Mouse (Mus musculus) embryonic facial prominence, embryonic 12.5 days (tissue): ENCODE measurements around the gene Tmprss13. TPM values are rescaled to one million over a fixed set of nuclear protein-coding genes. Genes with fewer than 3 reads are reported as not detected.

Experiments
- ATAC-seq: fragments of 200-750 bp; cut with Nextera tagmentation; 2 replicates; pipeline ENCODE4 v1.8.0; 2017; ENCODE audit not compliant: insufficient number of reproducible peaks, insufficient read depth, low FRiP score, low TSS enrichment
- H3K27ac ChIP-seq: fragments of 300-500 bp; sonication (generic); 2 replicates; pipeline ENCODE4 v1.5.1; 2016; ENCODE audit warnings: mild to moderate bottlenecking
- H3K27me3 ChIP-seq: fragments of 300-500 bp; sonication (generic); 2 replicates; pipeline ENCODE4 v1.6.1; 2016; ENCODE audit warnings: mild to moderate bottlenecking, moderate library complexity
- H3K36me3 ChIP-seq: fragments of 300-500 bp; sonication (generic); 2 replicates; pipeline ENCODE4 v1.6.1; 2016; ENCODE audit warnings: mild to moderate bottlenecking
- H3K4me1 ChIP-seq: fragments of 300-500 bp; sonication (generic); 2 replicates; pipeline ENCODE4 v1.6.1; 2016
- H3K4me2 ChIP-seq: fragments of 300-500 bp; sonication (generic); replicated peaks from 2 replicates; pipeline ENCODE4 v1.6.1; 2016; ENCODE audit warnings: mild to moderate bottlenecking, moderate library complexity
- H3K4me3 ChIP-seq: fragments of 300-500 bp; sonication (generic); 2 replicates; pipeline ENCODE4 v1.5.1; 2016; ENCODE audit warnings: mild to moderate bottlenecking
- H3K9ac ChIP-seq: fragments of 300-500 bp; sonication (generic); 2 replicates; pipeline ENCODE4 v1.6.1; 2016; ENCODE audit warnings: mild to moderate bottlenecking, moderate library complexity
- H3K9me3 ChIP-seq: fragments of 300-500 bp; sonication (generic); 2 replicates; pipeline ENCODE4 v1.6.1; 2016; ENCODE audit warnings: mild to moderate bottlenecking, moderate library complexity
- WGBS: fragments of 180-500 bp; shearing (Covaris S2); methylation state at CpG from one replicate; pipeline ENCODE4 v1.1.7; 2016; 5-methylcytosine and 5-hydroxymethylcytosine counted together
- polyA plus RNA-seq: library from polyadenylated mRNA; unstranded; fragments of >200 nt; fragmentation: Nextera tagmentation; extraction: Ambion mirVana; gene quantifications from 2 replicates; pipeline ENCODE4 v1.2.1, GENCODE M21; 2016

Tmprss13 gene
- polyA plus RNA-seq: 0.81 and 0.90 TPM in 2 replicates

- H3K36me3 ChIP-seq: no peaks in the 10 kb centered on the region
- H3K9ac ChIP-seq: no peak within 1 kb of the TSS
- no peak within 1 kb of the TSS for H3K4me2 ChIP-seq
- no peaks in the 10 kb centered on the region for H3K9me3 ChIP-seq
- 20% methylated on average over 14 of the region's 14 CpGs for WGBS
- no peak within 1 kb of the TSS for H3K27ac ChIP-seq
- 0 out of 2 replicates have a peak, but pooled peaks have one; percentile 35 for ATAC-seq
- H3K27me3 ChIP-seq: peaks cover 7% of the 10 kb centered on the region
- H3K4me3 ChIP-seq: no peak within 1 kb of the TSS
- H3K4me1 ChIP-seq: no peaks in the 10 kb centered on the region
Measured at GRCm38 (mm10) chr9:45318855-45319254, at the start of gene Tmprss13. Gene Tmprss13, plus strand, starts transcription at chr9:45319100.

GRCm38 (mm10) chr9:45272213-45272612 lies 46.7 kb upstream of the Tmprss13 start:
- Histone ChIP-seq H3K36me3 (no peaks in the 10 kb centered on the region), H3K4me2 (no peak overlapping the region), H3K4me3 (no peak overlapping the region), H3K27me3 (peaks cover 43% of the 10 kb centered on the region), H3K9me3 (no peaks in the 10 kb centered on the region), H3K4me1 (no peaks in the 10 kb centered on the region), H3K9ac (no peak overlapping the region), H3K27ac (no peak overlapping the region)
- 41% methylated on average over 5 of the region's 5 CpGs for WGBS
- ATAC-seq: no peak

DNA sequence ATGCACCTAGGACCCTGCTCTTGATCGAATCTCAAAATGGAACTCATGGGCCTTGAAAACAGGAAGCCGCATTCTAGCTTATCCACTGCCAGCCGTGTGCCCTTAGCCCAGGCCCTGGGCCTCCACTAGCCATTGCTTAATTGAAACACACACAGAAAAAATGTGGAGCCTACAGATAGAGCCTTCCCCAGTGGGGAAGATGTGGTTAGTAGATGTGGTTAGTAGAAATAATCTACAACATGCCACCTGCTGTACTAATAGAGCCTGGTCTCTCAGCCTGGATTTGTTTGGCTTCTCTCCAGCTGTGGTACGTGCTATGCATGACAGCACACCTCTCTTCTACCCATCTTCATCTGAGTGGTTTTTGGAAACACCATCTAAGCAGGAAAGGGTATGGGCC lies 44.7 kb upstream of the Tmprss13 start:
- Histone ChIP-seq H3K27me3 (peaks cover 23% of the 10 kb centered on the region), H3K9ac (no peak overlapping the region), H3K4me1 (no peaks in the 10 kb centered on the region), H3K9me3 (no peaks in the 10 kb centered on the region), H3K4me3 (no peak overlapping the region), H3K36me3 (no peaks in the 10 kb centered on the region), H3K4me2 (no peak overlapping the region), H3K27ac (no peak overlapping the region)
- no peak for ATAC-seq
- 85% methylated on average over 4 of the region's 4 CpGs for WGBS

GRCm38 (mm10) chr9:45274635-45275034 lies 44.3 kb upstream of the Tmprss13 start:
- Histone ChIP-seq H3K4me3 (no peak overlapping the region), H3K36me3 (no peaks in the 10 kb centered on the region), H3K4me1 (no peaks in the 10 kb centered on the region), H3K9ac (no peak overlapping the region), H3K27ac (no peak overlapping the region), H3K27me3 (peaks cover 19% of the 10 kb centered on the region), H3K9me3 (no peaks in the 10 kb centered on the region), H3K4me2 (no peak overlapping the region)
- no peak for ATAC-seq
- 83% methylated on average over 2 of the region's 2 CpGs for WGBS

GRCm38 (mm10) chr9:45280059-45280458 lies 38.8 kb upstream of the Tmprss13 start:
- H3K4me3 ChIP-seq: no peak overlapping the region
- H3K36me3 ChIP-seq: no peaks in the 10 kb centered on the region
- H3K9ac ChIP-seq: no peak overlapping the region
- no peaks in the 10 kb centered on the region for H3K9me3 ChIP-seq
- H3K4me1 ChIP-seq: no peaks in the 10 kb centered on the region
- WGBS: 82% methylated on average over 3 of the region's 3 CpGs
- H3K27me3 ChIP-seq: no peaks in the 10 kb centered on the region
- no peak overlapping the region for H3K4me2 ChIP-seq
- no peak overlapping the region for H3K27ac ChIP-seq
- no peak for ATAC-seq

GRCm38 (mm10) chr9:45280891-45281290 lies 38.0 kb upstream of the Tmprss13 start:
- no peak overlapping the region for H3K9ac ChIP-seq
- H3K36me3 ChIP-seq: no peaks in the 10 kb centered on the region
- WGBS: 80% methylated on average over 3 of the region's 3 CpGs
- no peak overlapping the region for H3K27ac ChIP-seq
- no peaks in the 10 kb centered on the region for H3K27me3 ChIP-seq
- no peak overlapping the region for H3K4me2 ChIP-seq
- no peak for ATAC-seq
- no peaks in the 10 kb centered on the region for H3K9me3 ChIP-seq
- H3K4me1 ChIP-seq: no peaks in the 10 kb centered on the region
- no peak overlapping the region for H3K4me3 ChIP-seq

GRCm38 (mm10) chr9:45282466-45282865 lies 36.4 kb upstream of the Tmprss13 start:
- 84% methylated on average over 5 of the region's 5 CpGs for WGBS
- ATAC-seq: no peak

DNA sequence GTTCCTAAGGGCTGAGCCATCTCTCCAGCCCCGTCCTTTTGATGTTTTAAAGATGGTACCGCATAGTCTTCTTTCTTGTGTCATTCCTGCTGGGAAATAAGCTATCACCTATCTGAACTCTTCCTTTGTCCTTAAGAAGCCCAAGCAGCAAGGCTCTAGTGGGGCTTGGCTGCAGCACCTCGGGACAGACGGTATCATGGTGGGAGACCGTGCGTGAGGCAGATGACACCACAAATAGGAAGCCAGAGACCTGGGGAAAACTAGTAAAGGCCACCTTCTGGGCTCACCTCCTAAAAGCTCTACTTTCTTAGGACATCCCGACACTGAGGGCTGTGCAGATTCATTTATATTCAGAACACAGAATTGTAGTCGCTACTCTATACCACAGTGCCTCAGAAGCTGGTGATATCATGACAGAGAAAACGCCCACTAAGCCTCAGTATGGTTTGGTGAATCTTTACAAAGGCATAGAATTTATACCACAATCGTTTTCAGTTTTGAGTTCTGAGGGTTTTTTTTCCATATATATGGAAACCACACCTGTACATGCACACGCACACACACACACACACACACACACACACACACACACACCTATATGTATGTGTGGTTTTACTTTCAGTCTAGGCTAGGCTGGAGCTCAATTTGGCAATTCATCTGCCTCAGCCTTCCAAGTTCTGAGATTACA lies 27.3 kb upstream of the Tmprss13 start:
- Histone ChIP-seq H3K4me2 (no peak overlapping the region), H3K36me3 (no peaks in the 10 kb centered on the region), H3K27me3 (no peaks in the 10 kb centered on the region), H3K9me3 (no peaks in the 10 kb centered on the region), H3K27ac (no peak overlapping the region), H3K9ac (no peak overlapping the region), H3K4me1 (no peaks in the 10 kb centered on the region), H3K4me3 (no peak overlapping the region)
- no peak for ATAC-seq
- 86% methylated on average over 11 of the region's 11 CpGs for WGBS

More at GRCm38 (mm10) chr9:45282466-45282865, 36.4 kb upstream of the Tmprss13 start:
- no peak overlapping the region for H3K4me3 ChIP-seq
- H3K27ac ChIP-seq: no peak overlapping the region
- no peaks in the 10 kb centered on the region for H3K27me3 ChIP-seq
- no peaks in the 10 kb centered on the region for H3K36me3 ChIP-seq
- no peaks in the 10 kb centered on the region for H3K4me1 ChIP-seq
- no peak overlapping the region for H3K9ac ChIP-seq
- no peaks in the 10 kb centered on the region for H3K9me3 ChIP-seq
- H3K4me2 ChIP-seq: no peak overlapping the region

GRCm38 (mm10) chr9:45294210-45295011 lies 24.5 kb upstream of the Tmprss13 start:
- Histone ChIP-seq H3K4me2 (no peak overlapping the region), H3K4me1 (no peaks in the 10 kb centered on the region), H3K9me3 (no peaks in the 10 kb centered on the region), H3K27me3 (no peaks in the 10 kb centered on the region), H3K36me3 (no peaks in the 10 kb centered on the region), H3K4me3 (no peak overlapping the region), H3K27ac (no peak overlapping the region), H3K9ac (no peak overlapping the region)
- WGBS: 35% methylated on average over 10 of the region's 10 CpGs
- ATAC-seq: no peak

- Histone ChIP-seq H3K36me3 (no peaks in the 10 kb centered on the region), H3K9ac (no peak overlapping the region), H3K27ac (no peak overlapping the region), H3K9me3 (no peaks in the 10 kb centered on the region), H3K4me1 (no peaks in the 10 kb centered on the region), H3K27me3 (no peaks in the 10 kb centered on the region), H3K4me3 (no peak overlapping the region), H3K4me2 (no peak overlapping the region)
- WGBS: 78% methylated on average over 11 of the region's 11 CpGs
- ATAC-seq: no peak
Measured at GRCm38 (mm10) chr9:45299231-45300006, 19.5 kb upstream of the Tmprss13 start.

- no peak overlapping the region for H3K27ac ChIP-seq
- H3K9ac ChIP-seq: no peak overlapping the region
- H3K4me1 ChIP-seq: no peaks in the 10 kb centered on the region
- no peaks in the 10 kb centered on the region for H3K27me3 ChIP-seq
- H3K4me2 ChIP-seq: peak overlapping the region; percentile 54
- no peaks in the 10 kb centered on the region for H3K9me3 ChIP-seq
- no peaks in the 10 kb centered on the region for H3K36me3 ChIP-seq
- peak overlapping the region; percentile 19 for H3K4me3 ChIP-seq
- WGBS: 19% methylated on average over 20 of the region's 20 CpGs
- ATAC-seq: peak; percentile 80; the same call in 1 of the 2 replicates
Measured at GRCm38 (mm10) chr9:45300422-45301104, 18.3 kb upstream of the Tmprss13 start.
